Mouse (Mus musculus) hindbrain, embryonic 12.5 days (tissue): ENCODE measurements around the gene Pde12. TPM values are rescaled to one million over a fixed set of nuclear protein-coding genes. Genes with fewer than 3 reads are reported as not detected.

ENCODE experiments used
- ATAC-seq: fragments of 200-750 bp; cut with Nextera tagmentation; 2 replicates; pipeline ENCODE4 v1.8.0; 2017; ENCODE audit warnings: moderate TSS enrichment; ENCODE audit not compliant: low FRiP score
- H3K27ac ChIP-seq: fragments of 300-500 bp; sonication (generic); 2 replicates; pipeline ENCODE4 v1.5.1; 2016; ENCODE audit warnings: mild to moderate bottlenecking
- H3K27me3 ChIP-seq: fragments of 300-500 bp; sonication (generic); 2 replicates; pipeline ENCODE4 v1.6.1; 2016; ENCODE audit warnings: mild to moderate bottlenecking
- H3K36me3 ChIP-seq: fragments of 300-500 bp; sonication (generic); 2 replicates; pipeline ENCODE4 v1.6.1; 2016; ENCODE audit warnings: mild to moderate bottlenecking
- H3K4me1 ChIP-seq: fragments of 300-500 bp; sonication (generic); 2 replicates; pipeline ENCODE4 v1.6.1; 2016
- H3K4me2 ChIP-seq: fragments of 300-500 bp; sonication (generic); replicated peaks from 2 replicates; pipeline ENCODE4 v1.6.1; 2016; ENCODE audit warnings: mild to moderate bottlenecking
- H3K4me3 ChIP-seq: fragments of 300-500 bp; sonication (generic); 2 replicates; pipeline ENCODE4 v1.5.1; 2016; ENCODE audit warnings: mild to moderate bottlenecking
- H3K9ac ChIP-seq: fragments of 300-500 bp; sonication (generic); 2 replicates; pipeline ENCODE4 v1.6.1; 2016; ENCODE audit warnings: mild to moderate bottlenecking, moderate library complexity
- H3K9me3 ChIP-seq: fragments of 300-500 bp; sonication (generic); replicated peaks from 2 replicates; pipeline ENCODE4 v1.6.1; 2016; ENCODE audit warnings: mild to moderate bottlenecking
- WGBS: fragments of 180-500 bp; shearing (Covaris S2); methylation state at CpG from one replicate; pipeline ENCODE4 v1.1.7; 2016; 5-methylcytosine and 5-hydroxymethylcytosine counted together
- microRNA-seq: library from miRNA; unstranded; fragments of <30 nt; microRNA quantifications from one replicate; pipeline ENCODE4, GENCODE M21; 2017
- polyA plus RNA-seq: library from polyadenylated mRNA; unstranded; fragments of >200 nt; fragmentation: Nextera tagmentation; extraction: Ambion mirVana; gene quantifications from 2 replicates; pipeline ENCODE4 v1.2.1, GENCODE M21; 2016

Pde12 gene
- polyA plus RNA-seq, 1 experiment from 2014 or later: 12.3 TPM

DNA sequence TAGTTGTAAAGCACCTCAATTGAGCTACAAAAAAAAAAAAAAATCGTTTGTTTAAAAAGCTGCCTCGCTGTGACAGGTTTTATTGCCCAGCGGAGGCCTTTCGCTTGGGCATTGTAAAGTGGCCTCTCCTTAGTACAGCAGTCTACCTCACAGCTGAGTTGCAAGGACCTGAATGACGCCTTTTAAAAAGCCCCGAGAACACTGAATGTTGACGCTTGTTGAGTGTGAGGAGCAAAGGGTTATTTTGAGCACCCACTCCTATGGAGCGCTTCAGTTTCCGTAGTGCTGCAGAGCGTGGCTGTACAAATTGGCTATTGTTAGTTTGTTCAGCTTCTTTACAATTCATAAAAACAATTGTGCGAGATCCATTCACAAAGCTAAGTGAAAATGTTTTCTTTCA lies 30.4 kb downstream of the Pde12 start:
- peak overlapping the region; percentile 76 for H3K4me2 ChIP-seq
- no peaks in the 10 kb centered on the region for H3K36me3 ChIP-seq
- peak overlapping the region; percentile 87 for H3K4me3 ChIP-seq
- 3% methylated on average over 11 of the region's 11 CpGs for WGBS
- peak overlapping the region; percentile 94 for H3K9ac ChIP-seq
- no peaks in the 10 kb centered on the region for H3K27me3 ChIP-seq
- peak overlapping the region; percentile 13; the same call in 1 of the 2 replicates for H3K27ac ChIP-seq
- H3K9me3 ChIP-seq: no peaks in the 10 kb centered on the region
- peaks cover 18% of the 10 kb centered on the region for H3K4me1 ChIP-seq
- ATAC-seq: no peak

DNA sequence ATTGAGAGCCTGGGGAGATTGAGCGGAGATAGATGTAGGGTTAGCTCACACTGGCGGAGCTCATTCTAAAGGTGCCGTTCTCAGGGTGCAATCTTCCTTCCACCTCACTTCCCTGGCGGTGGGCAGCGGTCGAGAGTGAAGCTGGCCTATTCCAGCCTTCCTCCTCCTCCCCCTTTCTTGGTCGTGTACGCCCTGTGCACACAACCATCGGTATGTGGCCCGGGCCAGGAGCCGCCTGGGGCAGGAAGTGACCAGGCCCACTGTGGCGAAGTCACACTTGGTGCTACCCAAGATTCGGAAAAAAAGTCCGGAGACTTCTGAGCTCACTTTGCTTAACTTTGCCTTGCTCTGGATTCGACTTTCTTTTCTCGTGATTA lies 31.0 kb downstream of the Pde12 start:
- Histone ChIP-seq H3K27ac (peak overlapping the region; percentile 95), H3K4me2 (peak overlapping the region; percentile 76), H3K9ac (peak overlapping the region; percentile 94), H3K4me3 (peak overlapping the region; percentile 87), H3K27me3 (no peaks in the 10 kb centered on the region), H3K36me3 (no peaks in the 10 kb centered on the region), H3K4me1 (peaks cover 18% of the 10 kb centered on the region), H3K9me3 (no peaks in the 10 kb centered on the region)
- ATAC-seq: 0 out of 2 replicates have a peak, but pooled peaks have one; percentile 18
- WGBS: under 1% methylated on average over 16 of the region's 16 CpGs

DNA sequence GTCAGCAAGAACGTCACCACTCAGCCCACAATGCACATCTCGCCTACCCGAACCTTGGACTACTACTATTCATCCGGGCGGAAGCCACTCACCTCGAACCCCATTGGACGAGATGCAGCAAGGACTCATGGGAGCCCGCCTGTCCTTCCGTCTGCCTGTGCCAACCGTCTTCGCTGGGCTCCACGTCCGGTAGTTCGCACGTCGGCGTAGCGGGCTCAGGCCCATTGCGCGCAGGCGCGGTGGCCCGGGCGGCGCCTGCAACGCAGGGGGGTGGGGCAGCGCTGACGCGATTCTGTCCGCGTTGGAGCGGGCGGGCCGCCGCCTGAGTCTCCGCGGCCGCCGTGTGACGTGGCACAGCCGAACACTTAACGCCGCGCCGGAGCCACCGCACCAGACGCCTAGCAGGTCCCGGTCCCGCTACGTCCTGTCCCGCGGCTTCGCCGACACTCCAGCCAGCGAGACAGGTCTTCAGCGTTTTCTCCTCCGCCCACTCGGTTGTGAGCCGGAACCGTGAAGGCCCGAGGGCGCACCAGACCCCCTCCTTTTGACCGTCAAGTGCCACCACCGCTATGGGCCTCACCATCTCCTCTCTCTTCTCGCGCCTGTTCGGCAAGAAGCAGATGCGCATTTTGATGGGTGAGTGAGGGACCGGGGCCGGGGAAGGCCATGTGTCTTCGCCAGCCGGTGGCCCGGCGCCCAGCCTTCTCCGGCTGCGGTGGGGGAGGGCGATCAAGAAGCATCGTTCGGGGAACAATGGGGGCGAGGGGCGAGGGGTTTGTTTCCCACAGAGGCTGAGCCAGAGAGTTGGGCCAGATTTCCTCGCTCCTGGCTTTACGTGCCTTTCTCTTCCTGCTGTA lies 31.6 kb downstream of the Pde12 start, which contains the start of gene Arf4:
Gene Arf4 (plus strand): TSS at position 224 of the 857 bp plus-strand sequence.
- H3K4me2 ChIP-seq: peak within 1 kb of the TSS; percentile 76
- no peaks in the 10 kb centered on the region for H3K9me3 ChIP-seq
- H3K4me3 ChIP-seq: peak within 1 kb of the TSS; percentile 87
- ATAC-seq: peak; percentile 99
- H3K4me1 ChIP-seq: peaks cover 18% of the 10 kb centered on the region
- WGBS: under 1% methylated on average over 83 of the region's 83 CpGs
- H3K36me3 ChIP-seq: no peaks in the 10 kb centered on the region
- H3K27ac ChIP-seq: peak within 1 kb of the TSS; percentile 95
- H3K27me3 ChIP-seq: no peaks in the 10 kb centered on the region
- peak within 1 kb of the TSS; percentile 94 for H3K9ac ChIP-seq

DNA sequence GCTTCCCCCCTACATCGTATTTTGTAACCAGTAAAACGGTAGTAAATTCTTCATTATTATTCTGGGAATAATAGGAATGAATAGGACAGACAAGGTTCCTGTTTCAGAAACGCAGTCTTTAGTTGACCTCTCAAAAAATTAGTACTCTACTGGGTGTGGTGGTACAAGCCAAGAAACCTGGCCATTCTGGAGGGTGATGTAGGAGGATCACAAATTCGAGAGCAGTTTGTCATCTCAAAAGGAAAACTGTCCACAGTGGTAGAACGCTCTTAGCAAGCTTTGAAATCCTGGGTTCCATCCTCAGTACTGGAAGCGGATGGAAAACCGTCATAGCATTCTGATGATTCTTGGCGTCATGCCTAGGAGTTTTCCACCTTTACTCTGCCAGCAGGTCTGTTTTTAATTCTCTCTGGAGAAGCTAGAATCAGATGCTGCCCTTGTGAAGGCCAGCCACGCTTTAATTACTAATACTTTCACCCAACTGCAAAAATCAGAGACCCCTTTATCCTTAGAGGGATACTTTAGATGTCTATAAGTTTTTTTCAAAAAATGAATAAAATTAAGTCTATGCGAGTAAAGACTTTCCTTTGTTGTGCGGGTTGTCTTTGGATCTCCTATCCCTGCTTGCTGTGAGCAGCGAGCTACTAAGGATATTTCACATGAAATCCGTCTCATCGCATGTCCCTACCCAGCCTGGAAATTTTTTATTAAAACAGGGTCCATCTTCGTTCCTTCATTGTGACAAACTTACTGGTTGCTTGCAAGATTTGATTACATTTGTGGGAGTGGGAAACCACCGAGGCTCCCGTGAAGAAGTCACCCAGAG lies 32.4 kb downstream of the Pde12 start:
- H3K9me3 ChIP-seq: no peaks in the 10 kb centered on the region
- 32% methylated on average over 17 of the region's 17 CpGs for WGBS
- H3K4me1 ChIP-seq: peaks cover 18% of the 10 kb centered on the region
- H3K4me3 ChIP-seq: peak overlapping the region; percentile 87
- H3K36me3 ChIP-seq: peaks cover 5% of the 10 kb centered on the region; the same call in 1 of the 2 replicates
- H3K4me2 ChIP-seq: peak overlapping the region; percentile 76
- no peaks in the 10 kb centered on the region for H3K27me3 ChIP-seq
- ATAC-seq: peak; percentile 35
- H3K9ac ChIP-seq: peak overlapping the region; percentile 94
- H3K27ac ChIP-seq: peak overlapping the region; percentile 95

DNA sequence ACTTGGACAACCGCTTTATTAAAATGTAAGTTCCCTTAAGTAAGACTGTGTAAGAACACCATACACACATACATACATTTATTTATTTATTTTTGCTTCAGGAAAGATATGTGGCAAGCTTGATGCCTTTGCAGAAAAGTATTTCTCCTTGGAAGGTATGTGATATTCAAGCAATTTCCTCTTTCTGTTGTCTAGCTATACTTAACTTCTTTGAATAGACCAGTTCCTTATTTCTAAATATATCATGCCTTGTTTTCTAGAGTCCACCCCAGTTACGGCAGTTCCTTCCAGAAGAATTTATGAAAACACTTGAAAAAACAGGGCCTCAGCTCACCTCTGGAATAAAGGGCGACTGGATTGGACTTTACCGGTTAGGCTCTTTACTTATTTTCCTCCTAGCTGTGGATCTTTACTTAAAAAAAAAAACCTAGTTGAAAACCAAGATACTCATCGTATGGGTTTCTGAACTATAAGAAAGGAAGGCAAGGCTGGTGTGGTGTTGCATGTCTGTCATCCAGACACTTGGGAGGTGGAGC lies 43.0 kb downstream of the Pde12 start:
- no peaks in the 10 kb centered on the region for H3K4me1 ChIP-seq
- no peak overlapping the region for H3K27ac ChIP-seq
- no peaks in the 10 kb centered on the region for H3K27me3 ChIP-seq
- peaks cover 75% of the 10 kb centered on the region for H3K36me3 ChIP-seq
- H3K9ac ChIP-seq: no peak overlapping the region
- H3K4me3 ChIP-seq: no peak overlapping the region
- 93% methylated on average over 5 of the region's 5 CpGs for WGBS
- H3K4me2 ChIP-seq: no peak overlapping the region
- no peak for ATAC-seq
- no peaks in the 10 kb centered on the region for H3K9me3 ChIP-seq

DNA sequence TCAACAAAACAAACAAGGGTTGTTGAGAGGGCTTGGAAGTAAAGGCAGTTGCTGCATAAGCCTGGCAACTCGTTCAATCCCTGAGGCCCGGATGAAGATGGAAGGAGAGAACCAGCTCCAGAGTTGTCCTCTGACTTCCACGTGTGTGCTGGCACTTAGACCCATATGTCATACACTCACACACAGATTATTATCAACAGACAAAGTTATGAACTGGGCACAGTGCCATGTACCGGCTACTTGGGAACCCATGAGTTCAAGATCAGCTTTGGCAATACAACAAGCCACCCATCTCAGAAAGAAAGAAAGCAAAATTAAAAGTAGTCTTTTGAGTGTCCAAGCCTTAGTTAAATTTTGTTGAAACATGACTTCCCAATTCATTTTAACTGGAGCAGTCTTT lies 44.4 kb downstream of the Pde12 start:
- Histone ChIP-seq H3K4me2 (no peak overlapping the region), H3K27ac (no peak overlapping the region), H3K4me1 (no peaks in the 10 kb centered on the region), H3K4me3 (no peak overlapping the region), H3K9me3 (no peaks in the 10 kb centered on the region), H3K27me3 (no peaks in the 10 kb centered on the region), H3K36me3 (peaks cover 84% of the 10 kb centered on the region), H3K9ac (no peak overlapping the region)
- no peak for ATAC-seq
- 92% methylated on average over 4 of the region's 4 CpGs for WGBS

DNA sequence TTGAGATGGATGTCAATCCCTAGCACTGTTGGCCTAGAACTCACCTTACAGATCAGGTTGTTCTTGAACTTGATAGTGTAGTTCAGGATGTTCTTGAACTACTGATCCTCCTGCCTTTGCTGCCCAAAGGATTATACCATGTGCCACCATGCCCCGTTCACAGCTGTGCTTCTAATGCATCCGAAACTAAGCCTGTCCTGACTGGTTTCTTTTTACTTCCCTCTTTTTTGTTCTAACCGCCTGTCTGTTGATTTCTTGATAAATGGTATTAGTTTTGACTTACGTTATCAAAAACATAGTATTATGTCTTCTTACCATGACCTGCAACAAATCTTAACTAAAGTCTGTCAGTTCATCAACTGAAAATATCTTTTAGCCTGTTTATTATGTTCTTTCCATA lies 59.0 kb downstream of the Pde12 start:
- WGBS: 94% methylated on average over 4 of the region's 4 CpGs

More for the DNA sequence above, 59.0 kb downstream of the Pde12 start:
- H3K9ac ChIP-seq: no peak overlapping the region
- H3K4me3 ChIP-seq: no peak overlapping the region
- no peaks in the 10 kb centered on the region for H3K27me3 ChIP-seq
- no peak overlapping the region for H3K4me2 ChIP-seq
- H3K36me3 ChIP-seq: peaks cover 65% of the 10 kb centered on the region
- H3K4me1 ChIP-seq: no peaks in the 10 kb centered on the region
- H3K9me3 ChIP-seq: no peaks in the 10 kb centered on the region
- H3K27ac ChIP-seq: no peak overlapping the region
- ATAC-seq: no peak

Small RNA genes within 50 kb of the gene (microRNA-seq; reads per million reads assigned to microRNA genes)
- not detected for gene Mir7672

Other genes starting within 250 kb of the Pde12 start
- 24.9 and 25.5 TPM in 2 replicates for gene Slmap, start 135.0 kb downstream of the Pde12 start, polyA plus RNA-seq
- 28.9 and 32.7 TPM in 2 replicates for gene Dennd6a, start 96.0 kb downstream of the Pde12 start, polyA plus RNA-seq
- gene Arf4, start 31.8 kb downstream of the Pde12 start, polyA plus RNA-seq: 556 and 628 TPM in 2 replicates
- 0.08 and 0.26 TPM in 2 replicates for gene Dnah12, start 23.4 kb upstream of the Pde12 start, polyA plus RNA-seq
- gene Asb14, start 224.7 kb upstream of the Pde12 start, polyA plus RNA-seq: not detected in 2 replicates